Mouse (Mus musculus) neural tube, embryonic 13.5 days (tissue): ENCODE measurements around the gene Nav2. TPM values are rescaled to one million over a fixed set of nuclear protein-coding genes. Genes with fewer than 3 reads are reported as not detected.

Source experiments
- ATAC-seq: fragments of 200-750 bp; cut with Nextera tagmentation; 2 replicates; pipeline ENCODE4 v1.8.0; 2017; ENCODE audit warnings: low read depth, mild to moderate bottlenecking, moderate TSS enrichment, moderate library complexity
- H3K27ac ChIP-seq: fragments of 300-500 bp; sonication (generic); replicated peaks from 2 replicates; pipeline ENCODE4 v1.5.1; 2015; ENCODE audit warnings: moderate library complexity, mild to moderate bottlenecking, inconsistent platforms
- H3K27me3 ChIP-seq: fragments of 300-500 bp; sonication (generic); 2 replicates; pipeline ENCODE4 v1.6.1; 2015; ENCODE audit warnings: mild to moderate bottlenecking, inconsistent platforms
- H3K36me3 ChIP-seq: fragments of 300-500 bp; sonication (generic); 2 replicates; pipeline ENCODE4 v1.6.1; 2015; ENCODE audit warnings: mild to moderate bottlenecking, inconsistent platforms
- H3K4me1 ChIP-seq: fragments of 300-500 bp; sonication (generic); replicated peaks from 2 replicates; pipeline ENCODE4 v1.6.1; 2015; ENCODE audit warnings: inconsistent platforms
- H3K4me2 ChIP-seq: fragments of 300-500 bp; sonication (generic); 2 replicates; pipeline ENCODE4 v1.6.1; 2015; ENCODE audit warnings: inconsistent platforms, mild to moderate bottlenecking, moderate library complexity
- H3K4me3 ChIP-seq: fragments of 300-500 bp; sonication (generic); 2 replicates; pipeline ENCODE4 v1.5.1; 2015; ENCODE audit warnings: mild to moderate bottlenecking, inconsistent platforms
- H3K9ac ChIP-seq: fragments of 300-500 bp; sonication (generic); 2 replicates; pipeline ENCODE4 v1.6.1; 2015; ENCODE audit warnings: moderate library complexity, mild to moderate bottlenecking, inconsistent platforms
- H3K9me3 ChIP-seq: fragments of 300-500 bp; sonication (generic); 2 replicates; pipeline ENCODE4 v1.6.1; 2016; ENCODE audit warnings: inconsistent platforms
- WGBS: fragments of 180-500 bp; shearing (Covaris S2); methylation state at CpG from one replicate; pipeline ENCODE4 v1.1.7; 2015; 5-methylcytosine and 5-hydroxymethylcytosine counted together
- polyA plus RNA-seq: library from polyadenylated mRNA; unstranded; fragments of >200 nt; fragmentation: Nextera tagmentation; extraction: Ambion mirVana; gene quantifications from 2 replicates; pipeline ENCODE4 v1.2.1, GENCODE M21; 2015

Gene Nav2
- polyA plus RNA-seq, 1 experiment from 2014 or later: 19.6 TPM

DNA sequence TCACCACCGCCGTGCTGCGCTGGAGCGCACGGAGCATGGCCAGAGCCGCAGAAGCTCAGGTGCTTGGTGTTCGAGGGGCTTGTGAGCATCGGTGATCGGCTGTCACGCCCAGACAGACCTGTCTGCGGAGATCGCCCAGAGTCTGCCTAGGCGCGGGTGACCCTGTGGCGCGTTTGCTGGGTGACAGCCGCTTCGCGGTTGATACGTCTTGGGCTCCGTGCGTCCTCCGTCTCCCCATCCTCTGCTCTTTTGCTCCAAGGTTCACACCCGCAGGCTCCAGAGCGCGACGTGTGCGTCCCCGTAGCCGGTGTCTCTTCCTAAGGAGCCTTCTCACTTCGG is 337.7 kb downstream of the Nav2 start:
- Histone ChIP-seq H3K27ac (peak overlapping the region; percentile 85), H3K4me1 (peaks cover 63% of the 10 kb centered on the region), H3K9me3 (no peaks in the 10 kb centered on the region), H3K36me3 (no peaks in the 10 kb centered on the region), H3K4me2 (peak overlapping the region; percentile 98), H3K9ac (peak overlapping the region; percentile 80), H3K27me3 (peaks cover 41% of the 10 kb centered on the region), H3K4me3 (peak overlapping the region; percentile 57)
- 0% methylated on average over 31 of the region's 31 CpGs for WGBS
- no peak; the same call in 1 of the 2 replicates for ATAC-seq

DNA sequence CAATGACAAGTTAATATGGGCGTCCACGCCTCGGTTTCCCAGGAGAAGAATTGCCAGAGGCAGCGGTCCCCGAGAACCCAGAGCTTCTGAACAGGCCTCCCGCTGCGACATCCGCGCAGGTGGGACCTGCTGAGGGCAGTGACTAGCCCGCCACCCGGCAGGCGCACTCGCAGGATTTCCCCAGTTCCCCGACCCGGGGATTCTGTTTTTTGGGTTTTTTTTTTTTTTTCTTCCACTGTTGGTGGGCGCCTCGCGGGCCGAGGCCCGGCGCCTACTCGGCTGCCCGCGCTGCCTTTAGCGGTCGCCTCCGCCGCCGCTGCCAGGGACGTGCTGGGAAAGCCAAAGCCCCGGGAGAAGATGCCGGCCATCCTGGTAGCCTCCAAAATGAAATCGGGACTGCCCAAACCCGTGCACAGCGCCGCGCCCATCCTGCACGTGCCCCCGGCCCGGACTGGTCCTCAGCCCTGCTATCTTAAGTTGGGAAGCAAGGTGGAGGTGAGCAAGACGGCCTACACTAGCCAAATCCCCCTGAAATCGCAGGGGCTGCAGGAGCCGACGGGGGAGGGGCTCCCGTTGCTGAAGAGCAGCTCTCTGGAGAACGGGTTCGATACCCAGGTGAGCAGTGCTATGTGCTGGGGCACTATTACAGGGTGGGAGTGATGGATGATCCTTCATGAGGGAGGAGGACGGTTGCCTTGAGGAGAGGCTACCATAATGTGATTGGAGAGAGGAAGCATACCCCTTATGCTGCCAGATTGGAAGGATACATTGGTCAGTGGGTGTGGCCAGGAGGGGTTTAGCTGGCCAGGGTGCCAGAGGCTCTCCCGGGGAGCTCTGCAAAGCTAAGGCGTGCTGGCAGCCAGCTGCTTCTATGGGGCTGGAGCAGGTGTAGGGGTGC is 338.3 kb downstream of the Nav2 start:
- Histone ChIP-seq H3K4me1 (peaks cover 63% of the 10 kb centered on the region), H3K27ac (peak overlapping the region; percentile 85), H3K9ac (peak overlapping the region; percentile 80), H3K4me2 (peak overlapping the region; percentile 98), H3K27me3 (peaks cover 41% of the 10 kb centered on the region), H3K36me3 (no peaks in the 10 kb centered on the region), H3K9me3 (no peaks in the 10 kb centered on the region), H3K4me3 (peak overlapping the region; percentile 57)
- 2% methylated on average over 50 of the region's 50 CpGs for WGBS
- no peak for ATAC-seq

DNA sequence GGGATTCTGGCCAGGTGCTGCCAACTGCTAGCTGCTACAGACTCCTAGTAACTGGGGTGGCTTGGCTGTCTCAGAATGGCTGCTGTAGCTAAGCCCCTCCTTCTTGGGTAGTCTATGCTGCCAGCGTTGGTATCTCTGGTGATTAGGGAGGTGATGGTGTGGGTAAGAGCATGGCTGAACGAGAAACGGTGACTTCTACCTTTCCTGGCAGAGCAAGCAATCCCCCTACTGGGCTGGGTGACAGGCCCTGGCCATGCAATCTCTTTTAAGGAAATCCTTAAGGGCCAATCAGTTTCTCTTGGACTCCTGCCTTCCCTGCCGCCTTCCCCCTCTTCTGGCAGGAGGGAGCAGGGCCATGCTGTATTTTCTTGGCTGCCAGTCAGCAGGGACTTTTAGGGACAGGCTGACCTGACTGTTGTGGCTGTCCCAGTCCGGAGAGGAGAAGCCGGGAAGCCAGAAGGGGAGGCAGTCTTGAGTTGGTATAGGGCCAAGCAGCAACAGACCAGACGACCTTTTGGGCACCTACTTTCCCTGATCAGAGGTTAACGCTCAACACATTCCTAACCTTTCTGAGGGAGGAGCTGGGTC is 339.3 kb downstream of the Nav2 start:
- peaks cover 41% of the 10 kb centered on the region for H3K27me3 ChIP-seq
- H3K27ac ChIP-seq: no peak overlapping the region
- H3K4me1 ChIP-seq: peaks cover 70% of the 10 kb centered on the region
- H3K36me3 ChIP-seq: no peaks in the 10 kb centered on the region
- peak overlapping the region; percentile 80 for H3K9ac ChIP-seq
- peak overlapping the region; percentile 57 for H3K4me3 ChIP-seq
- 29% methylated on average over 8 of the region's 8 CpGs for WGBS
- H3K9me3 ChIP-seq: no peaks in the 10 kb centered on the region
- ATAC-seq: no peak
- H3K4me2 ChIP-seq: peak overlapping the region; percentile 98

DNA sequence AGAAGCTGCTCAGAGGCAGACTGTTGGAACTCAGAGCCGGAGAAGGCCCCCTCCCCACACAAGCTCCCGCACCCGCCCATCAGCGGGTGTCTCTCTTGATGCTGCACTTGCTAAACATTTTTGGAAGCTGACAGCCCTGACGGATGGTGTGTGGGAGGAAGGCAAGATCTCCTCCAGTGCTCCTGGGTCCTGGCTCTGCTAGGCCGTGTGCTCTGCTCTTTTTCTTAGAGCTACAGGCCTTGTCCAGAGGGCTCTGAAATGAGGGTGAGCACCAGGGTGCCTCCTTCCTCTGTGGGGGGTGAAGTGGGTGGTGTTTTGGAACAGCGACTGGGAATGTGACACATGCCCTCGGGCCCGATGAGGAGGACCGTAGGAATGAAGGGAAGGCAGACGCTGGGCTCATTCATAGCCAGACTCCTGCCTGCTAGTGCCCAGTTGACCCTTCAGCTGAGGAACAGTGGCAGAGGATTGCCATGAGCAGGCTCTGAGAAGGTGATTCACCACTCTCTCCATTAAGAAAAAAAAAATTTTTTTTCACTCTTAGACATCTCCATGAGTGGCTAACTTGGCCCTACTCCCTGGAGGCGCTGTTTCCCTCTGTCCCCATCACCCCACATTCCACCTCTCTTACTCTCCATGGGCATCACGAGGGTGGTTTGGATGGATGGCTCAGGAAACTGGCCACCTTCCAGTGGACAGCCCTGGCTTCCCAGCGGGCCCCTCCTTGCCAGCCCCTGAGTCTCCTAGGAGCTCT is 340.0 kb downstream of the Nav2 start:
- ATAC-seq: no peak; the same call in 1 of the 2 replicates
- WGBS: 50% methylated on average over 14 of the region's 14 CpGs
- Histone ChIP-seq H3K9ac (peak overlapping the region; percentile 80), H3K27me3 (peaks cover 35% of the 10 kb centered on the region), H3K4me1 (peaks cover 73% of the 10 kb centered on the region), H3K36me3 (no peaks in the 10 kb centered on the region), H3K9me3 (no peaks in the 10 kb centered on the region), H3K27ac (no peak overlapping the region), H3K4me3 (peak overlapping the region; percentile 57), H3K4me2 (peak overlapping the region; percentile 98)

DNA sequence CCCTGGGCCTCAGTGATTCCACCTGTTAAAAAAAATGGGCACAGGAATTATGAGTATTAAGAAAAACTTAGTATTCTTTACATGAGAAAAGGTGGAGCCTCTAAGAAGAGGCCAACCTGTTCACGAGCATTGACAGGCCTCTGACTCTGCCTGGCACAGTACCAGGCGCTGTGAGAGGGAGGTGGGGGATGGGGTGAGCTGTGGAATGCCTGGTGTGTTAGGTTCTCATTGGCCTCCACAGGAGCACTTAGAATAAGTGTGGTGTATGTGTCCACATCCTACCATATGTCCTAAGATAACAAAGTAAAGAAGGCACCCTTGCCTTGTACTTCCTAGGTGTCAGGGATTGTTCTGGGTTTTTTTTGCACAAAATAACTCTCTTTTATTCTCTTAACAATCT is 340.9 kb downstream of the Nav2 start:
- no peak overlapping the region for H3K9ac ChIP-seq
- H3K36me3 ChIP-seq: no peaks in the 10 kb centered on the region
- H3K27ac ChIP-seq: no peak overlapping the region
- no peaks in the 10 kb centered on the region for H3K9me3 ChIP-seq
- H3K4me1 ChIP-seq: peaks cover 73% of the 10 kb centered on the region
- ATAC-seq: no peak
- H3K4me2 ChIP-seq: peak overlapping the region; percentile 98
- WGBS: 85% methylated on average over 2 of the region's 2 CpGs
- no peak overlapping the region for H3K4me3 ChIP-seq
- peaks cover 32% of the 10 kb centered on the region for H3K27me3 ChIP-seq

DNA sequence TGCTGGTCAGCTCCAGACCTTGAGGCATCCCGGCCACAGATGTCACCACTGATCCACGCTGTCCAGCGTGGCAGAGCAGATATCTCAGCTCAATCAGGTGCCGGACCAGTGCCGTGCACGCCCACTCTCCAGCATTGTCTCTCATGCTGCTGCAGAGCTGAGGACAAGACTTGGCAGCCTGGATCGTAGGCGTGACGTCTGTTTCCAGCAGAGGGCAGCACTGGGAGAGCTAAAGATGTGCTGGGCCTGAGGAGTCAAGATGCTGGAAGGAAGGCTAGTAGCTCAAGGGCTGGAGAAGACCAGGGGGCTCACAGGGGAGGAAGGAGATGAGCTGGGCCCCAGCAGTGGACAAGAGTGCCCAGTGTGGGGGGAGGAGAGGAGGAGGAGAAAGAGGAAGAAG is 341.5 kb downstream of the Nav2 start:
- H3K9ac ChIP-seq: peak overlapping the region; percentile 34; the same call in 1 of the 2 replicates
- H3K4me3 ChIP-seq: no peak overlapping the region
- H3K9me3 ChIP-seq: no peaks in the 10 kb centered on the region
- H3K27me3 ChIP-seq: peaks cover 27% of the 10 kb centered on the region
- peak; percentile 6; the same call in 1 of the 2 replicates for ATAC-seq
- H3K4me2 ChIP-seq: peak overlapping the region; percentile 98
- WGBS: 8% methylated on average over 9 of the region's 9 CpGs
- no peaks in the 10 kb centered on the region for H3K36me3 ChIP-seq
- H3K4me1 ChIP-seq: peaks cover 69% of the 10 kb centered on the region
- no peak overlapping the region for H3K27ac ChIP-seq

DNA sequence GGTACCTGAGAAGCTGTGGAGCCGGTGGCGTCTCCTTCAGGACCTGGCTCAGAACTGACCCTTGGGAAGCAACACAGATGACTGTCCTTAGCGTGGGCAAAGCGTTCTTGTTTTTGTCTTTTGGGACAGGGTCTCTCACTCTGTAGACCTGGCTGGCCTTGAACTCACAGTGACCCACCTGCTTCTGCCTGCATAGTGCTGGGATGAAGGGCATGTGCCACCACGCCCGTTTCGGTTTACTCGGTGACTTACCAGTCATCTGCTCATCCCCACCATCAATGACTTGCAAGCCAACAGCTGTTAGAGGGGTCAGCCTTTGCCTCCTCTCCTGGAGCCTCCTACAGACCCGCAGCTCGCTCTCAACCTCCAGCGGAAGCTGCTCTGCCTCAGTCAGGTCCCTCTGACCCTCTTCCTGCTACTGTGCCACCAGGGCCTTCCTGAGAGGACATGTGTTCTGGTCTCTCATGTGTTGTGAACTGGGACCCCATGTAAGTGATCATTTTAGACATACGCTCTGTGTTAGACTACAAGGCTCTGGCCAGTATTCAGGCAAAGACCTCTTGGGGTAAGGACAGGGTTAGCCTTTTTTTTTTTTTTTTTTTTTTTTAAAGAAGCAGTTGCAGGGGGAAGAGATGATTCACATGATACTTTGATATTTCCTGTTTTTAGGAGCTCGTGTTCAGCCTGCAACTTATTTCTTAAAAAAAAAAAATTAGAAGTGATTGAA is 342.2 kb downstream of the Nav2 start:
- no peak overlapping the region for H3K27ac ChIP-seq
- no peaks in the 10 kb centered on the region for H3K36me3 ChIP-seq
- no peaks in the 10 kb centered on the region for H3K9me3 ChIP-seq
- no peak for ATAC-seq
- WGBS: 92% methylated on average over 13 of the region's 13 CpGs
- H3K9ac ChIP-seq: no peak overlapping the region
- no peak overlapping the region for H3K4me3 ChIP-seq
- peak overlapping the region; percentile 98 for H3K4me2 ChIP-seq
- peaks cover 66% of the 10 kb centered on the region for H3K4me1 ChIP-seq
- peaks cover 24% of the 10 kb centered on the region for H3K27me3 ChIP-seq

DNA sequence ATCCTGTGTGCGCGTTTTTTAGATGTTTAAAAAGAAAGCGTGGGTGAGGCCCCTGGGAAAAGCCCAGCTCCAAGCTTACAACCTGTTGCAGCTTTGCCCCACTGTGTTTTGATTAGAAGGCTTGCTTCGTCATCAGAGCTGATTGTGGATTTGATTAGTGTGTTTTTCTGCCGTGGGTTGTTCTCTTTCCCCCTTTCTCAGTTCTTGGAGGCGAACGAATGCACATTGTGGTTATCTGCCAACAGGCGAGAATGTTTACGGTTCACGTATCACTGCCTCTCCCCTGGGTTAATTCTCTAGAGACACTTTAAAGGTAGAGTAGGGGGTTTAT is 342.8 kb downstream of the Nav2 start:
- Histone ChIP-seq H3K4me2 (no peak overlapping the region), H3K9ac (no peak overlapping the region), H3K27ac (no peak overlapping the region), H3K27me3 (peaks cover 24% of the 10 kb centered on the region), H3K36me3 (no peaks in the 10 kb centered on the region), H3K4me1 (peaks cover 70% of the 10 kb centered on the region), H3K4me3 (no peak overlapping the region), H3K9me3 (no peaks in the 10 kb centered on the region)
- WGBS: 71% methylated on average over 10 of the region's 10 CpGs
- ATAC-seq: no peak

DNA sequence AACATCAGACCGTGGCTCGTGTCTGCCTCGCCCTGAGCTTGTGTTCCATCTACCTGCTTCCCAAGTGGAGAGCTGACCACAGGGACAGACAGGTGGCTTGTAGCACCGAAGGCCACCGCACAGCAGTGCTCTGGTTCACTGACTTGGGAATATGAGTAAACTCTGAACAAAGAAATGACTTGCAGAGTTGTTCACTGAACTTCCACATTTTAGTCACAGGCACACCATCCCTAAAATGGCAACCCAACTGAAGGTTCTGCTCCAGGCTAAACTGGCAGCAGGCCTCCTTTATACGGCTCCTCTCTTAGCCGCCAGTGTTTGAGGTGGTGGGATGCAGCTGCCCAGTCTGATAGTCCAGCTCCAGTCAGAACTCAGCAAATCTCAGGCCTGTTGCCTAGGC is 343.9 kb downstream of the Nav2 start:
- Histone ChIP-seq H3K27ac (no peak overlapping the region), H3K27me3 (peaks cover 18% of the 10 kb centered on the region), H3K4me2 (no peak overlapping the region), H3K36me3 (no peaks in the 10 kb centered on the region), H3K9ac (no peak overlapping the region), H3K4me1 (peaks cover 70% of the 10 kb centered on the region), H3K4me3 (no peak overlapping the region), H3K9me3 (no peaks in the 10 kb centered on the region)
- ATAC-seq: no peak
- WGBS: 83% methylated on average over 7 of the region's 7 CpGs

DNA sequence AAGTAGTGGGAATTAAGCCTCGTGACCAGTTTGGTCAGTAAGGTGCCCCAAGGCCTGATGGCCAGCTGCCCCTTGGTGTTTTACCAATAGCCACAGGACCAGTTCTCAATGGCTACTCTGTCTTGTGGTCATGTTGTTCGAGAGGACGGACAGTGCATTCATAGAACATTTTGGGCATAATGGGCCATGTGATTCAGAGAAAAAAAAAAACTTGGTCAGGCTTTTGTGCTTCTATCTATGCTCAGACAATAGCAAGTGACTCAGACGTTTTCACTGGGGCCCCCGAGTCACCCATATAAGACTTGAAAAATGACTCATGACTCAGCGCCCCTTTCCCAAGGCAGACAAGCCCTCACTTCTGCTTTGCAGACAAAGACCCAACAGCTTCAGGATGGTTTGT is 344.4 kb downstream of the Nav2 start:
- no peak for ATAC-seq
- Histone ChIP-seq H3K4me3 (no peak overlapping the region), H3K36me3 (no peaks in the 10 kb centered on the region), H3K4me2 (no peak overlapping the region), H3K27ac (no peak overlapping the region), H3K9me3 (no peaks in the 10 kb centered on the region), H3K27me3 (peaks cover 14% of the 10 kb centered on the region), H3K9ac (no peak overlapping the region), H3K4me1 (peaks cover 70% of the 10 kb centered on the region)
- 45% methylated on average over 6 of the region's 6 CpGs for WGBS

DNA sequence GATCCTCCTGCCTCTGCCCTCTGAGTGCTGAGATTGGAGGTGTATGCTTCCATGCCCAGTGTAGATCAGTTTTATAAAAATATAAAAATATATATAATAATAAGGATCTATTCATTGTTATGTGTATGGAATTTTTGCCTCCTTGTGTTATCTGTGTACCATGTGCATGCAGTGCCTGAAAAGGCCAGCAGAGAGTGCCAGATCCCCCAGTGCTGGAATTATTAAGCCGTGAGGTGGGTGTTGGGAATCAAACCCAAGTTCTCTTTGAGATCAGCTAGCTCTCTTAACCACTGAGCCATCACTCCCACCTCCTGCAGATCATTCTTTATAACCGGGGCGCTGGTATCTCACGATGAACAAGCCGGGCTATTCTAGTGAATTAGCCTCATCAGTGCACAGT is 346.5 kb downstream of the Nav2 start:
- no peak overlapping the region for H3K9ac ChIP-seq
- H3K9me3 ChIP-seq: no peaks in the 10 kb centered on the region
- no peak for ATAC-seq

More for the DNA sequence above, 346.5 kb downstream of the Nav2 start:
- Histone ChIP-seq H3K4me3 (no peak overlapping the region), H3K36me3 (no peaks in the 10 kb centered on the region), H3K27ac (no peak overlapping the region), H3K4me2 (no peak overlapping the region), H3K27me3 (no peaks in the 10 kb centered on the region), H3K4me1 (peaks cover 60% of the 10 kb centered on the region)
- WGBS: 92% methylated on average over 5 of the region's 5 CpGs
